Mouse (Mus musculus) embryonic facial prominence, embryonic 12.5 days (tissue): ENCODE measurements around the gene Prkar2b. TPM values are rescaled to one million over a fixed set of nuclear protein-coding genes. Genes with fewer than 3 reads are reported as not detected.

Experiments
- ATAC-seq: fragments of 200-750 bp; cut with Nextera tagmentation; 2 replicates; pipeline ENCODE4 v1.8.0; 2017; ENCODE audit not compliant: insufficient number of reproducible peaks, insufficient read depth, low FRiP score, low TSS enrichment
- H3K27ac ChIP-seq: fragments of 300-500 bp; sonication (generic); 2 replicates; pipeline ENCODE4 v1.5.1; 2016; ENCODE audit warnings: mild to moderate bottlenecking
- H3K27me3 ChIP-seq: fragments of 300-500 bp; sonication (generic); 2 replicates; pipeline ENCODE4 v1.6.1; 2016; ENCODE audit warnings: mild to moderate bottlenecking, moderate library complexity
- H3K36me3 ChIP-seq: fragments of 300-500 bp; sonication (generic); 2 replicates; pipeline ENCODE4 v1.6.1; 2016; ENCODE audit warnings: mild to moderate bottlenecking
- H3K4me1 ChIP-seq: fragments of 300-500 bp; sonication (generic); 2 replicates; pipeline ENCODE4 v1.6.1; 2016
- H3K4me2 ChIP-seq: fragments of 300-500 bp; sonication (generic); replicated peaks from 2 replicates; pipeline ENCODE4 v1.6.1; 2016; ENCODE audit warnings: mild to moderate bottlenecking, moderate library complexity
- H3K4me3 ChIP-seq: fragments of 300-500 bp; sonication (generic); 2 replicates; pipeline ENCODE4 v1.5.1; 2016; ENCODE audit warnings: mild to moderate bottlenecking
- H3K9ac ChIP-seq: fragments of 300-500 bp; sonication (generic); 2 replicates; pipeline ENCODE4 v1.6.1; 2016; ENCODE audit warnings: mild to moderate bottlenecking, moderate library complexity
- H3K9me3 ChIP-seq: fragments of 300-500 bp; sonication (generic); 2 replicates; pipeline ENCODE4 v1.6.1; 2016; ENCODE audit warnings: mild to moderate bottlenecking, moderate library complexity
- WGBS: fragments of 180-500 bp; shearing (Covaris S2); methylation state at CpG from one replicate; pipeline ENCODE4 v1.1.7; 2016; 5-methylcytosine and 5-hydroxymethylcytosine counted together
- polyA plus RNA-seq: library from polyadenylated mRNA; unstranded; fragments of >200 nt; fragmentation: Nextera tagmentation; extraction: Ambion mirVana; gene quantifications from 2 replicates; pipeline ENCODE4 v1.2.1, GENCODE M21; 2016

The Prkar2b gene
- polyA plus RNA-seq, 1 experiment from 2014 or later = 49.0 TPM

DNA sequence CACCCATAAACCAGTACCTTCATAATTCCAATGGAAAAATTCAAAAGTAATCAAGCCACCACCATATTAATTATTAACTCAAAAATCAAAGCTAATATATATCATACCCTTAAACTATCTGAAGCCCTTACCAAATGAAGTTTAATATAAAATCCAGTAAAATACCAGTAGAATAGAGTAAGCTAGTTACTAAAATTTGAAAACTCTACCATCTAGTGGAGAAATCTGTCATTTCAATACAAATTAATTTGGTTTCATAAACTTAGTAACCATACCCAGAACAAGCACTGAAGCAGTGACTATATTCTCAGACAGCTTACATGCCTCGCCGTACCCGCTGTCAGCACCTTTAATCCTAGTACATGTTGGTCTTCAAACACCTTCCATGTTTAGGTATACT, 129.3 kb downstream of the Prkar2b start:
- Histone ChIP-seq H3K9me3 (no peaks in the 10 kb centered on the region), H3K4me1 (0 out of 2 replicates have a peak, but pooled peaks cover 2% of the 10 kb centered on the region), H3K4me2 (no peak overlapping the region), H3K36me3 (peaks cover 61% of the 10 kb centered on the region), H3K27me3 (no peaks in the 10 kb centered on the region), H3K27ac (no peak overlapping the region), H3K4me3 (no peak overlapping the region), H3K9ac (no peak overlapping the region)
- 96% methylated on average over 3 of the region's 3 CpGs for WGBS
- no peak for ATAC-seq

DNA sequence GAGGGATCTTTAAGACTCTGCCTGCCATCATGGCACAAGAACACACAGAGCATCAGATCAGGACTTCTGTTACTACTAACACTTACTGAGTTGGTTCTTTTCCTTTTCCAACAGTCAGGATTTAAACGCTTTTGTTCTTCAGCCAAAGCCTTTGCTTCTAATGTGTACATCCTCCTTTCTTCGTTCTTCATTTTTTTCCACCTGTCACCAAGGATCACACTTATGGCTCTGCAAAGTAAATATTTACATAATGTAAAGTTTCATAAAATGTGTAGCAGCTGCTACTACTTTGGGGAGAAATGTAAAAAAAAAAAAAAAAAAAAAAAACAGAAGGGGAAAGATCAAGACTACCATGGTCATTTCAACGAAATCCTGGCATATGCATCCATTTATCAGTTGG, 132.6 kb downstream of the Prkar2b start:
- no peak for ATAC-seq
- no peaks in the 10 kb centered on the region for H3K9me3 ChIP-seq
- no peaks in the 10 kb centered on the region for H3K27me3 ChIP-seq
- WGBS = 75% methylated on average over 3 of the region's 3 CpGs
- no peak overlapping the region for H3K27ac ChIP-seq
- H3K36me3 ChIP-seq = peaks cover 63% of the 10 kb centered on the region
- no peaks in the 10 kb centered on the region for H3K4me1 ChIP-seq
- H3K4me3 ChIP-seq = no peak overlapping the region
- H3K4me2 ChIP-seq = no peak overlapping the region
- H3K9ac ChIP-seq = no peak overlapping the region

DNA sequence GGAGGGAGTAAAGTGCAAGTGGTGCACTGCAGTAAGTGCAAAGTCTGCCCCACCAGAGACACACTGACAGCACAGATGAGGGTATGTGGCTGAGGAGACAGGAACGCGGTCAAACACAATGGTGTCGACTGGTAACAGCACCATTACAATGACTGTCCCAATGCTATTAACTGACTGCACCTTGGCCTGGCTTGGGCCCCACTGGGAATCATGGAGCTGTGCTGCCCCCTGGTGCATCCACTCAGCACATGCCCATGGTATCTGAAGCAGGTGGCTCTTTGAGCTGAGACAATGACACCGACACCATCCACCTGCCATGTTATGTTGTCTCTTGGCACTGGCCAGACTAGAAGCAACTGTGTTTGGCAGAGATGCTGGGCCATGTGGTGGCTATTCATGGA, 134.4 kb downstream of the Prkar2b start:
- peaks cover 48% of the 10 kb centered on the region for H3K36me3 ChIP-seq
- 61% methylated on average over 4 of the region's 4 CpGs for WGBS

DNA sequence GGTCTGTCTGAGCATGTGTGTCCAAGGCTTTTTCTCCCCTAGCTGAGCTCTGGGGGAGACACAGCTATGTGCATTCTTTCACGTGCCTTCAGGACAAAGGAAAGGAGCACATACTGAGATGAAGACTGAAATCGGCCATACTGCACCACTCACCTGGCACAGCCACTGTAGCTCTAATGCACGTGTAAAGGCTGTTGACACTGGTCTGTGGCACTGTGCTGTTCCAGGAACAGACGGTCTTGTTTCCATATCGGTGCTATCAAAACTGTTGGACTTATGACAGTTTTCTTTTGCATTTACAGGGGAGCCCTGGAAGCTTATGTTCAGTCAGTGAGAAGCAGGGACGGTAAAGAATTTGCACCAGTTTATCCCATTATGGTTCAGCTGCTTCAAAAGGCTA, 135.8 kb downstream of the Prkar2b start:
- no peak for ATAC-seq
- 85% methylated on average over 6 of the region's 6 CpGs for WGBS

More for the DNA sequence above, 134.4 kb downstream of the Prkar2b start:
- Histone ChIP-seq H3K9me3 (no peaks in the 10 kb centered on the region), H3K4me2 (no peak overlapping the region), H3K4me1 (no peaks in the 10 kb centered on the region), H3K9ac (no peak overlapping the region), H3K27me3 (no peaks in the 10 kb centered on the region), H3K4me3 (no peak overlapping the region), H3K27ac (no peak overlapping the region)
- no peak for ATAC-seq

DNA sequence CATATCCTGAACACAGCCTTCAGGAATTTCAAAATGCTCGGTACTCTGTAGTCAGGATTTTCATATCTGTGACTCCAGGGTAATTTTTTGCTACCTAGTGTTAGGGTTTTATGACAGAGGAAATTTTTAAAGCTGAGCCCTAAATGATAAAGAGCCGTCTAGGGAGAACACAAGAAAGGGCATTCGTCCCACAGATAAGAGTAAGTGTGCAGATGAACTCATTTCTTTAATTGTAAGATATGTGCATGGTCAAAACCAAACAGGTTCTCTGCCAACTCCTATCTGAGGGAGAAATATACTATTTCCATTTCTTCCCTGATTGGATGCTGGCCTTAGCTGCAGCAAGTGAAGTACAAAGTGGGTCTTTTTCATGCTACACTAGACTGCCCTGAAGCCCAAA, 137.0 kb downstream of the Prkar2b start:
- H3K4me3 ChIP-seq = no peak overlapping the region
- H3K27ac ChIP-seq = no peak overlapping the region
- H3K4me1 ChIP-seq = no peaks in the 10 kb centered on the region
- no peaks in the 10 kb centered on the region for H3K9me3 ChIP-seq
- H3K9ac ChIP-seq = no peak overlapping the region
- no peak overlapping the region for H3K4me2 ChIP-seq
- H3K36me3 ChIP-seq = peaks cover 35% of the 10 kb centered on the region
- ATAC-seq = no peak
- no peaks in the 10 kb centered on the region for H3K27me3 ChIP-seq
- WGBS = 85% methylated on average over 3 of the region's 3 CpGs

More for the DNA sequence above, 135.8 kb downstream of the Prkar2b start:
- no peak overlapping the region for H3K4me3 ChIP-seq
- no peak overlapping the region for H3K9ac ChIP-seq
- H3K36me3 ChIP-seq = peaks cover 42% of the 10 kb centered on the region
- H3K4me1 ChIP-seq = no peaks in the 10 kb centered on the region
- H3K27ac ChIP-seq = no peak overlapping the region
- H3K27me3 ChIP-seq = no peaks in the 10 kb centered on the region
- H3K9me3 ChIP-seq = no peaks in the 10 kb centered on the region
- H3K4me2 ChIP-seq = no peak overlapping the region

DNA sequence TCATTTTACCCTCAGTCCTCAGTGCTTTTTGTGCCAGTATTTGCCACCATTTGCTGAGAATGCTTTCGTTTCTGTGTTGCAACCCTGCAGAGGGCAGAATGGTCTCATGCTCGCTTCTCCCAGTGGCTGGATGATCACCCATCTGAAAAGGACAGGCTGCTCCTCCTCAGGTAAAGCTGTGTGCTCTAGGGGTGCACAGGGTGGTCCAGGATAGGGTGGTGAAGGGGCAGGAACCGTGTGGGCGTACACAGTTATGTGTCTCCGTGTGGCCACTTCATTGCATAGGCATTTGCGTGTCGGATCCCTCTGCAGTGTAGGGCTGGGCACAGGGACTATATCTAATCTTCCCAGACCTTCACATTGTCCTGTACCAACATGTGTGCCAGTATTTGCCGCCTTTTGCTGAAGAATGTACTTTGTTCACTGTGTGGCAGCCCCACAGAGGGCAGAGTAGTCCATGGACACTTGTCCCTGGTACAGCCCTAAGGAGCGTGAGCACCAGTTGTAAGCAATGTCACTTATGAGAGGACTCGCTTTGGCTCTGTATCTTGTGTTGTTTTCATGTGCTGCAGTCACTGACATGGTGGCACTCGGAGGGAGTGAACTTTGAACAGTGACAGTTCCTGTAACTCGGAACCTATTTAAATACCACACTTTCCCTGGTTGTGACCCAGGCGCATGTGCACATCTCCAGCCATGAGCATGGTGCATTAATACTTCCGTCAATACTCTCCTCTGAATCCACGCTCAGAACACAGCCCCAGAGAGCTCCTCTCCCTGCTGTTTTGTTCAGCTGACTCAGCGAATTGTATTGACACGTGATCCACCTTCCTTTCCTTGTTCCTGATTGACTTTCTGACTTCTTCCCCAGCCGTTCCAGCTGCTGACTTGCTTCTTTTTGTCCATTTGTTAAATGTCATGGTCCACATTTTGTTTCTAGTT, 140.4 kb downstream of the Prkar2b start:
- no peaks in the 10 kb centered on the region for H3K27me3 ChIP-seq
- H3K27ac ChIP-seq = no peak overlapping the region
- no peak; the same call in 1 of the 2 replicates for ATAC-seq
- 83% methylated on average over 18 of the region's 18 CpGs for WGBS
- no peaks in the 10 kb centered on the region for H3K4me1 ChIP-seq
- peaks cover 14% of the 10 kb centered on the region for H3K36me3 ChIP-seq
- no peak overlapping the region for H3K4me2 ChIP-seq
- H3K9me3 ChIP-seq = no peaks in the 10 kb centered on the region
- H3K9ac ChIP-seq = no peak overlapping the region
- H3K4me3 ChIP-seq = no peak overlapping the region

DNA sequence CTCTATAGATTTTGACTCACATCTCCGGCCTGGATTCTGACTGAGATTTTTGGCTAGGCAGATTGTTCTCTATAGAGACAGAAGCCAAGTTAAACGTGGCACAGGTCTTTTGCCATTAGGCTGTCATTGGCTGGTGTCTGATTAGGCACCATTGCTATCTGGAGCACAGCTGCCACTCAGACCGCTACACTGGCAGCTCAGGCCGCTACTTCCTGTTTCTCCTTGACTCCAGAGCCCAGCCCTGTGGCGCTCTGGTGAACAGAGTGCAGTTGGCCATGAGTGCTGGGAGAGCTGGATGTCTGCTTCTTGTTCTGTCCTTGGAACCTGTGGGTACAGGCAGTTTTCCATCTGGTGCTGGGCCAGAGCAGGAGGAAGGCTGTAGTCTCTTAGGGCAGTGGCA, 143.9 kb downstream of the Prkar2b start:
- Histone ChIP-seq H3K36me3 (peaks cover 5% of the 10 kb centered on the region; the same call in 1 of the 2 replicates), H3K27ac (no peak overlapping the region), H3K4me1 (peaks cover 3% of the 10 kb centered on the region; the same call in 1 of the 2 replicates), H3K4me3 (no peak overlapping the region), H3K4me2 (no peak overlapping the region), H3K9me3 (no peaks in the 10 kb centered on the region), H3K27me3 (no peaks in the 10 kb centered on the region), H3K9ac (no peak overlapping the region)
- WGBS = 76% methylated on average over 5 of the region's 5 CpGs
- no peak for ATAC-seq

DNA sequence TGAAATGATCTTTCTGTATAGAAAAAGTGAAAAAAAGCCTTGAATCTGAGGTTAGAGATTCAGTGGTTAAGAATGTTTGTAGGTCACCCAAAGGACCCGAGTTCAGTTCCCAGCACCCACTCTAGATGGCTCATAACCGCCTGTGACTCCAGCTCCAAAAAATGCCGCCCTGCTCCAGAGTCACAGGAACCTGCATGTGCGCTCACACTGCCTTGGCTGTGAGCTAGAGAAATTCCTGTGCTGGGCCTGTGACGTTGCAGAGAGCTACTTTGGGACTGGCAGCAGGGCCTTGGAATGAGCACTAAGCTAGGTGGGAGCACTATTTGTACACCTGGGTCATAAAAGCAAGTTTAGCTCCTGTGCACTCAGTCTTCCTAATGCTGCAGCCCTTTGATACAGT, 144.4 kb downstream of the Prkar2b start:
- Histone ChIP-seq H3K9me3 (no peaks in the 10 kb centered on the region), H3K4me2 (no peak overlapping the region), H3K4me1 (peaks cover 3% of the 10 kb centered on the region; the same call in 1 of the 2 replicates), H3K27me3 (no peaks in the 10 kb centered on the region), H3K27ac (no peak overlapping the region), H3K36me3 (peaks cover 5% of the 10 kb centered on the region; the same call in 1 of the 2 replicates), H3K4me3 (no peak overlapping the region), H3K9ac (no peak overlapping the region)
- WGBS = 93% methylated on average over 5 of the region's 5 CpGs
- ATAC-seq = no peak

DNA sequence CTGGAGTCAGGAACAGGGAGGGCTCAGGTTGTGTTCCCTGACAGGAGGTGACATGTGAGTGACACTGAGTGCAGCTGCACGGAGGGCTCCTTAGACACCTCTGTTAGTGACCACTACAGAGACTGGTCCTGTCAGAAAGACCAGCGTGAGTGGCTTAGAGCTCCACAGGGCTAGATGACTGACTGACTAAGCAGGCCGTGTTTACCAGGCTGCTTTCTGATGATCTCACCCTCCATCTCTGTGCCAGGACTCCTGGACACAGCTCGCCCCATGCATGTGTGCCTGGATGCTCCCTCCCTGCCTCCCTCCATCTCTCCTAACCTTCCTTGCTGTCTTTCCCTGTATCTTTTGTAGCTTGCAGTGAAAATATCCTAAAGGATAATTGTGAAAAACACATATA, 147.5 kb downstream of the Prkar2b start:
- WGBS = 64% methylated on average over 4 of the region's 4 CpGs
- no peak overlapping the region for H3K9ac ChIP-seq

DNA sequence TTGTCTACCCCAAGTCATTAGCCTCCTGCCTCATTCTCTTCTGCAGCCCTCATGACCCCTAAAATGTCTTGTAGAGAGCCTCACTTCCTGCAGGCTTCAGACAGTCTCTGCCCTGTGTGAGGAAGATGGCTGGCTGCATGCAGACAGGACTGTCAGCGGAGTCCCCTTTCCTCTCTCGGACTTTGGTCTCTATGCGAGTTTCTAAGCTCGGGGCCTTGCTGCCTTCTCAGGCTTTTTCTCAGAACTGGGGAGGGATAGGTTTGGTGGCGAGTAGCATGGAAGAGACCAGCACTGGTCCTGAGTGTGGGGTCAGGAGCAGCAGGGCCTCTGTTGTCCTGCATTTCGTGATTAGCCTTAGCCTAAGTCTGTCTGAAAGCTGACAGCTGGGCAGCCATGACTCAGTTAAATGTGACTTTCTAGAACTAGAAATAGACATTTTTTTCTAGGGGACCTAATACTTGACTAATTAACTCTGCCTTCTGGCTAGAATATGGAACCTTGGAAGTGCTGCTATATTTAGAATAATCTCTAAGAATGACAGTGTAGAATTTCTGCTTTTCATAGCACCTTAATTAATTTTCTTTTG, 148.0 kb downstream of the Prkar2b start:
- ATAC-seq = no peak
- no peaks in the 10 kb centered on the region for H3K36me3 ChIP-seq
- H3K27ac ChIP-seq = no peak overlapping the region
- 81% methylated on average over 6 of the region's 6 CpGs for WGBS
- no peak overlapping the region for H3K4me3 ChIP-seq
- no peaks in the 10 kb centered on the region for H3K27me3 ChIP-seq
- no peak overlapping the region for H3K9ac ChIP-seq
- H3K4me1 ChIP-seq = peaks cover 3% of the 10 kb centered on the region; the same call in 1 of the 2 replicates
- H3K9me3 ChIP-seq = no peaks in the 10 kb centered on the region
- no peak overlapping the region for H3K4me2 ChIP-seq

More for the DNA sequence above, 147.5 kb downstream of the Prkar2b start:
- Histone ChIP-seq H3K27me3 (no peaks in the 10 kb centered on the region), H3K4me3 (no peak overlapping the region), H3K4me2 (no peak overlapping the region), H3K9me3 (no peaks in the 10 kb centered on the region), H3K36me3 (no peaks in the 10 kb centered on the region), H3K4me1 (peaks cover 3% of the 10 kb centered on the region; the same call in 1 of the 2 replicates), H3K27ac (no peak overlapping the region)
- 0 out of 2 replicates have a peak, but pooled peaks have one; percentile 35 for ATAC-seq
